Mouse (Mus musculus): Measurements from ENCODE around the gene Ccdc177. TPM values are rescaled to one million over a fixed set of nuclear protein-coding genes. Genes with fewer than 3 reads are reported as not detected.

The Ccdc177 gene
- 0.12 and 0.38 TPM in 2 replicates for polyA plus RNA-seq (2014; fragmentation: Nextera tagmentation; extraction: Ambion mirVana)

DNA sequence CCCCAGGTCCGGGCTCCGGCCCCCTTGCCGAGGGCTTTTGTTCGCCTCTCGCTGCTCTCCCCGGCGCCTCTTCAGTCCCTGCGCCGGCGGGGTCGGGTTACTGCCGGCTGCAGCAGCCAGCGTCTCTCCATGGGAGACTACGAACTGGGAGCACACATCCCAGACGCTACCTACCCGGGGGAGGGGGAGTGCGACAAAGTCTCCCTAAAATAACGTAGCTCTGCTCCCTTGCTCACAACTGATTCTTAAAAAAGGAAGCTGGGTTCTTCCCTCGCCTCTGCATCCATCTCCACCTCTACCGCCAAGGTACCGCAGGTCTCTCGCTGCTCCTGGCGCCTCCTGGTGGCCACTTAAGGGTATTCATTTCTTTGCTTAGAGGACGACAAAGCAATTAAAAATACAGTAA is at the start of gene Ccdc177:
Ccdc177 (minus strand) TSS at position 292 of the 406 bp plus-strand sequence.
- peak within 1 kb of the TSS; percentile 41 for H3K4me3 ChIP-seq (ENCODE audit: low read depth, low read length)
- WGBS = under 1% methylated on average over 24 of the region's 24 CpGs
- ATAC-seq (ENCODE audit: insufficient number of reproducible peaks, low FRiP score, low TSS enrichment, low read depth) = no peak; the same call in 1 of the 2 replicates
- H3K36me3 ChIP-seq (ENCODE audit: control insufficient read depth, insufficient read depth, low read length) = no peaks in the 10 kb centered on the region
- peaks cover 9% of the 10 kb centered on the region for H3K4me1 ChIP-seq (ENCODE audit: control insufficient read depth, insufficient read depth, low read length)
- H3K27ac ChIP-seq (replicated peaks; ENCODE audit: low read depth, low read length) = no peak within 1 kb of the TSS
- H3K27me3 ChIP-seq (ENCODE audit: control insufficient read depth, insufficient read depth, low read length) = peaks cover 47% of the 10 kb centered on the region
- H3K9me3 ChIP-seq (ENCODE audit: control insufficient read depth, low read length) = no peaks in the 10 kb centered on the region
- H3K9ac ChIP-seq (ENCODE audit: low read length) = peak within 1 kb of the TSS; percentile 24
- peak within 1 kb of the TSS; percentile 97 for H3K4me2 ChIP-seq (ENCODE audit: low read depth, severe bottlenecking)
- peak; percentile 88 for DNase-seq (ENCODE audit: low spot score)

DNA sequence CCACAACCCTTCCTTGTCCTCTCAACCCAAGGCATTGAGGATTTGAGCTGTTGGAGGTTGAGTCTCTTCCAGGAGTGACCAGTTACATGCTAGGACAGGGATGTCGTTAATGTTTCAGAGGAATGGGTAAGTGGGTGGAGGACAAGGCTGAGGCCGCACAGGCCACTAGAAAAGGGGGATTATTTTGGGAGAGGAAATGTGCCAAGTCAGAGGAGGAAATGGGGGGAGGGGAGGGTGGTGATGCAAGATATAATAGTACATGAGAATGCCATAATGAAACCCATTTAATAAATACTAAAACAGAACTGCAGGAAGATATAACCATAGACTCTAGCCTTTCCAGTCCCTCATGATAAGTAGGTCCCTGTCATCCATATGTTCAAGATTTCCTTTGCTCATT is 49.5 kb upstream of the Ccdc177 start:
- 85% methylated on average over 2 of the region's 2 CpGs for WGBS
- Histone ChIP-seq H3K9me3 (ENCODE audit: control insufficient read depth, low read length) (no peaks in the 10 kb centered on the region), H3K4me3 (ENCODE audit: low read depth, low read length) (no peak overlapping the region), H3K4me1 (ENCODE audit: control insufficient read depth, insufficient read depth, low read length) (peaks cover 2% of the 10 kb centered on the region; the same call in 1 of the 2 replicates), H3K9ac (ENCODE audit: low read length) (no peak overlapping the region), H3K4me2 (ENCODE audit: low read depth, severe bottlenecking) (no peak overlapping the region), H3K36me3 (ENCODE audit: control insufficient read depth, insufficient read depth, low read length) (no peaks in the 10 kb centered on the region), H3K27me3 (ENCODE audit: control insufficient read depth, insufficient read depth, low read length) (no peaks in the 10 kb centered on the region), H3K27ac (replicated peaks; ENCODE audit: low read depth, low read length) (no peak overlapping the region)
- ATAC-seq (ENCODE audit: insufficient number of reproducible peaks, low FRiP score, low TSS enrichment, low read depth) (no peak), DNase-seq (ENCODE audit: low spot score) (no peak)

DNA sequence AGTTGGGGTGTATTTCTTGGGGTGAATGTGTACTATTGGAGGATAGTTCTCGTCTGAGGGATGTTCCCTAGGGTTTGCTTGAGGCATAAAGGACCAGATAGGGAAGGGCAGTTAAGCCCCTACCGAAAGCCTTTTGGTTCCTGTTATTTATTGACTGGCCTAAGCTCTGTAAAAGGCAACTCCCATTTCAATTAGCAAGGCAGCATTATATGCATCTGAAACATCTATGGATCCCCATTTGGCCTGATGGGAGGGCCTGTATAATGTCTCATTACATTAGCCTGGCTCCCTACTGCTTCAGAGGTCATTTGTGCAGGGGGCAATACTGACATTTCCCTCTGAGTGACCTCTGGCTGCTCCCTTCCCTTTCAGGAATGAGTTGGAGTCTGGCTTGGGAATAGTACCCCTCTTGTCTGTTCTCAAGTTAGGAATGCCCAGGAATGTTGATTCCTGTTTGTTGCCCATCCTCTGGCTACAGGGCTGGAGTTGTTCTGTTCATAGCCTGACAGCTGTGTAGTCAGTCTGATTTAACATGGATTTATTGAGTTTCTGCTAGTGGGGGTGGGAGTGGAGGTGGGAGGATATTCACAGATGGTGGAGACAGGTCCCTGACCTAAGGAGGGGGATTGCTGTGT is 47.1 kb upstream of the Ccdc177 start:
- Histone ChIP-seq H3K4me2 (ENCODE audit: low read depth, severe bottlenecking) (no peak overlapping the region), H3K27ac (replicated peaks; ENCODE audit: low read depth, low read length) (no peak overlapping the region), H3K27me3 (ENCODE audit: control insufficient read depth, insufficient read depth, low read length) (no peaks in the 10 kb centered on the region), H3K4me3 (ENCODE audit: low read depth, low read length) (no peak overlapping the region), H3K9ac (ENCODE audit: low read length) (no peak overlapping the region), H3K4me1 (ENCODE audit: control insufficient read depth, insufficient read depth, low read length) (peaks cover 2% of the 10 kb centered on the region; the same call in 1 of the 2 replicates), H3K36me3 (ENCODE audit: control insufficient read depth, insufficient read depth, low read length) (no peaks in the 10 kb centered on the region), H3K9me3 (ENCODE audit: control insufficient read depth, low read length) (no peaks in the 10 kb centered on the region)
- 14% methylated on average over 2 of the region's 2 CpGs for WGBS
- ATAC-seq (ENCODE audit: insufficient number of reproducible peaks, low FRiP score, low TSS enrichment, low read depth) (no peak), DNase-seq (ENCODE audit: low spot score) (no peak)

DNA sequence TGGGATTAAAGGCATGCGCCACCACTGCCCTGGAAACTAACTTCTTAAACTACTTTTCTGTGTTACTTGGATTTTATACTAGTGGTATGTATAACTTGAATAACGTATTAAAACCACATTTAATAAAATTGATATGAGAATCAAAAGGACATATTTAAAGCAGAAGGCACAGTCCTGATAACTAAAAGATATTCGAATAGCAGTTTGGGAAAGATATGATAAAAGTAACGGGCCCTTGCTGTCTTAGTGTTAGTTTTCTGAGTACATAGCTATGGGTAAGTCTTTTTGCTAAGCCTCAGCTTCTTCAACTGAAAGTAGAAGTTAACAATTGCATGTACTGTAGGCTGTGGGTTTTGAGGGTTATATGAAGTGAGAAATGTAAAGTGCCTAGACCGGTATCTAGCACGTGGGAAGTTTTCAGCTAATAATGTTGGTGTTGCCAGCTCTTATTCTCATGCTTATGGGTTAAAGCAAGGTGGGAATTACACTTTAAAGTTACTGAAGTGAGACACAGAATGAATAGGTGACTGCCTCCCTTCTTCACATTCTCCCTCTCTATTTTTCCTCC is 44.5 kb upstream of the Ccdc177 start:
- 88% methylated on average over 6 of the region's 6 CpGs for WGBS
- H3K4me3 ChIP-seq (ENCODE audit: low read depth, low read length) = no peak overlapping the region
- no peaks in the 10 kb centered on the region for H3K27me3 ChIP-seq (ENCODE audit: control insufficient read depth, insufficient read depth, low read length)
- H3K9ac ChIP-seq (ENCODE audit: low read length) = no peak overlapping the region
- no peak for DNase-seq (ENCODE audit: low spot score)
- H3K4me2 ChIP-seq (ENCODE audit: low read depth, severe bottlenecking) = no peak overlapping the region
- peaks cover 2% of the 10 kb centered on the region; the same call in 1 of the 2 replicates for H3K4me1 ChIP-seq (ENCODE audit: control insufficient read depth, insufficient read depth, low read length)
- H3K36me3 ChIP-seq (ENCODE audit: control insufficient read depth, insufficient read depth, low read length) = no peaks in the 10 kb centered on the region
- no peaks in the 10 kb centered on the region for H3K9me3 ChIP-seq (ENCODE audit: control insufficient read depth, low read length)
- no peak for ATAC-seq (ENCODE audit: insufficient number of reproducible peaks, low FRiP score, low TSS enrichment, low read depth)
- no peak overlapping the region for H3K27ac ChIP-seq (replicated peaks; ENCODE audit: low read depth, low read length)

DNA sequence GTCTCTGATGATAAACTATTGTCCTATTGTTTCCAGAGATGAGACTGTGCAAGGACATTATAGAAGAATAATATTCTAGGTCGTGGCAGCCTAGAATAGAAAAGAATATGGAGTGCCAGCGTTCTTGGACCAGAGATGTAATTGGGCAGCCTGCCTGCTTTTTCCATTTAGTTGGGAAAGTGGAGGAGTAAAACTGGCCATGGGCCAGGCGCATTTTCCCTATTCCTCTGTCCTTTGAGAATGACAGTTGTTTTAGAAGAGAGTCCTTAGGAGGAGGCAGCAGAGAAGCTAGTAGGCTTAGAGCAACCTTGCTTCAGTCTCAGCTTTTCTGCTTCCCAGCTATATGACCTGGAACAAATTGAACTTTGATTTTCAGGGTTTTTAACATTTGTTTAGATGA is 43.4 kb upstream of the Ccdc177 start:
- Histone ChIP-seq H3K9me3 (ENCODE audit: control insufficient read depth, low read length) (no peaks in the 10 kb centered on the region), H3K27me3 (ENCODE audit: control insufficient read depth, insufficient read depth, low read length) (no peaks in the 10 kb centered on the region)

DNA sequence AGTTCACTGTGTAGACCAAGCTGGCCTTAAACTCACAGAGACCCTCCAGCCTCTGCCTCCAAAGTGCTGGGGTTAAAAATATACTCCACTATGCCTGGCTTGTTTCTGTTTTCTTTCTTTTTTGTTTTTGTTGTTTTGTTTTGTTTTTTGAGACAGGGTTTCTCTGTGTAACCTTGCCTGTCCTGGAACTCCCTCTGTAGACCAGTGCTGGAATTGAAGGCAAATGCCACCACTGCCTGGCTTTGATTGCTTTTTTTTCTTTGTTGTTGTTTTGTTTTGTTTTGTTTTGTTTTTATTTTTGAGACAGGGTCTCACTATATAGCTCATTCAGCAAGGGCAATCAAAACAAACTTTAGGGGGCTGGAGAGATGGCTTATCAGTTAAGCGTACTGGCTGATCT is 41.0 kb upstream of the Ccdc177 start:
- ATAC-seq (ENCODE audit: insufficient number of reproducible peaks, low FRiP score, low TSS enrichment, low read depth) (no peak), DNase-seq (ENCODE audit: low spot score) (no peak)
- H3K4me1 ChIP-seq (ENCODE audit: control insufficient read depth, insufficient read depth, low read length) = no peaks in the 10 kb centered on the region
- H3K9ac ChIP-seq (ENCODE audit: low read length) = no peak overlapping the region
- no peaks in the 10 kb centered on the region for H3K36me3 ChIP-seq (ENCODE audit: control insufficient read depth, insufficient read depth, low read length)
- H3K4me2 ChIP-seq (ENCODE audit: low read depth, severe bottlenecking) = no peak overlapping the region
- WGBS = 97% methylated on average over 1 of the region's 1 CpGs
- no peak overlapping the region for H3K4me3 ChIP-seq (ENCODE audit: low read depth, low read length)
- H3K27me3 ChIP-seq (ENCODE audit: control insufficient read depth, insufficient read depth, low read length) = no peaks in the 10 kb centered on the region
- H3K9me3 ChIP-seq (ENCODE audit: control insufficient read depth, low read length) = no peaks in the 10 kb centered on the region
- no peak overlapping the region for H3K27ac ChIP-seq (replicated peaks; ENCODE audit: low read depth, low read length)

More for the DNA sequence above, 43.4 kb upstream of the Ccdc177 start:
- H3K4me3 ChIP-seq (ENCODE audit: low read depth, low read length) = no peak overlapping the region
- DNase-seq (ENCODE audit: low spot score) (no peak), ATAC-seq (ENCODE audit: insufficient number of reproducible peaks, low FRiP score, low TSS enrichment, low read depth) (no peak)
- H3K9ac ChIP-seq (ENCODE audit: low read length) = no peak overlapping the region
- 71% methylated on average over 3 of the region's 3 CpGs for WGBS
- H3K4me2 ChIP-seq (ENCODE audit: low read depth, severe bottlenecking) = no peak overlapping the region
- peaks cover 2% of the 10 kb centered on the region; the same call in 1 of the 2 replicates for H3K4me1 ChIP-seq (ENCODE audit: control insufficient read depth, insufficient read depth, low read length)
- no peaks in the 10 kb centered on the region for H3K36me3 ChIP-seq (ENCODE audit: control insufficient read depth, insufficient read depth, low read length)
- H3K27ac ChIP-seq (replicated peaks; ENCODE audit: low read depth, low read length) = no peak overlapping the region

DNA sequence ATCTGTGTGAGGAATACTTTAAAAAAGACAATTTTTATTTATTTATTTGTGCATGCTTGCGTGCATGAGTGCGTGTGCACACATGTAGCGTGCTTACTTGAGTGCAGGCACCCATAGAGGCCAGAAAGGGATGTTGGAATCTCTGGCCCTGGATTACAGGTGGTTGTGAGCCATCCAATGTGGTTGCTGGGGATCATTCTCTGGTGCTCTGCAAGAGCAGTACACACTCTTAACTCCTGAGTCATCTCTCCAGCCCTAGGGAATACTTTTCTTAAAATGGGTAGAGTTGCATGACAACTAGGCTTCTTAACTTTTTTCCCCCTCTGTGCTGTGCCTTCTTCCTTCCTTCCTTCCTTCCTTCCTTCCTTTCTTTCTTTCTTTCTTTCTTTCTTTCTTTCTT is 39.7 kb upstream of the Ccdc177 start:
- no peak for ATAC-seq (ENCODE audit: insufficient number of reproducible peaks, low FRiP score, low TSS enrichment, low read depth)
- Histone ChIP-seq H3K4me3 (ENCODE audit: low read depth, low read length) (no peak overlapping the region), H3K4me2 (ENCODE audit: low read depth, severe bottlenecking) (no peak overlapping the region), H3K27me3 (ENCODE audit: control insufficient read depth, insufficient read depth, low read length) (no peaks in the 10 kb centered on the region), H3K27ac (replicated peaks; ENCODE audit: low read depth, low read length) (no peak overlapping the region), H3K36me3 (ENCODE audit: control insufficient read depth, insufficient read depth, low read length) (no peaks in the 10 kb centered on the region), H3K9me3 (ENCODE audit: control insufficient read depth, low read length) (no peaks in the 10 kb centered on the region), H3K4me1 (ENCODE audit: control insufficient read depth, insufficient read depth, low read length) (no peaks in the 10 kb centered on the region), H3K9ac (ENCODE audit: low read length) (no peak overlapping the region)
- no peak for DNase-seq (ENCODE audit: low spot score)
- 94% methylated on average over 3 of the region's 3 CpGs for WGBS

DNA sequence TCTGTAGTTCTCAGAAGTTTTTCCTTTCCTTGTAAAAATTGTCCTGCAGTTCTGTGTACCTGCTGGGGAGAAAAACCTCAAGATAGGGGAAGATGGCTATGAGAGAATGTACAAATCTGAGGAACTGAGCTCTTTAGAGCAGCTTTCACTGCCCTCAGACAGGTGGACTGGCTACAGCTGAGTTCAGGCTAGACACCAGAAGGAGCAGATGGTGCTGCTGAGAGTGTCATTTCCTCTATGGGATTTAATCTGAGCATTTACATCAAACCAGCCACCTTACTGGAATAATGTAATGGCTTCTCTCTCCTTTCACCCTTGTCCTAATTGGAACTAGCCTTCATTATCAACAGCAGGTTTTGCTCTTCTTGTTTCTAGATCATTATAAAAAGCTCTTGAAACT is 37.8 kb upstream of the Ccdc177 start:
- DNase-seq (ENCODE audit: low spot score) (no peak), ATAC-seq (ENCODE audit: insufficient number of reproducible peaks, low FRiP score, low TSS enrichment, low read depth) (no peak)
- no peaks in the 10 kb centered on the region for H3K36me3 ChIP-seq (ENCODE audit: control insufficient read depth, insufficient read depth, low read length)
- H3K4me2 ChIP-seq (ENCODE audit: low read depth, severe bottlenecking) = no peak overlapping the region
- no peak overlapping the region for H3K27ac ChIP-seq (replicated peaks; ENCODE audit: low read depth, low read length)
- no peaks in the 10 kb centered on the region for H3K27me3 ChIP-seq (ENCODE audit: control insufficient read depth, insufficient read depth, low read length)
- no peak overlapping the region for H3K4me3 ChIP-seq (ENCODE audit: low read depth, low read length)
- no peak overlapping the region for H3K9ac ChIP-seq (ENCODE audit: low read length)
- no peaks in the 10 kb centered on the region for H3K9me3 ChIP-seq (ENCODE audit: control insufficient read depth, low read length)
- no peaks in the 10 kb centered on the region for H3K4me1 ChIP-seq (ENCODE audit: control insufficient read depth, insufficient read depth, low read length)

All from limb, embryonic 11.5 days (tissue).